Mouse (Mus musculus): Measurements from ENCODE around the gene Rnf183. TPM values are rescaled to one million over a fixed set of nuclear protein-coding genes. Genes with fewer than 3 reads are reported as not detected.

Gene Rnf183
- polyA plus RNA-seq, 1 experiment from 2014 or later: 0.24 TPM

DNA sequence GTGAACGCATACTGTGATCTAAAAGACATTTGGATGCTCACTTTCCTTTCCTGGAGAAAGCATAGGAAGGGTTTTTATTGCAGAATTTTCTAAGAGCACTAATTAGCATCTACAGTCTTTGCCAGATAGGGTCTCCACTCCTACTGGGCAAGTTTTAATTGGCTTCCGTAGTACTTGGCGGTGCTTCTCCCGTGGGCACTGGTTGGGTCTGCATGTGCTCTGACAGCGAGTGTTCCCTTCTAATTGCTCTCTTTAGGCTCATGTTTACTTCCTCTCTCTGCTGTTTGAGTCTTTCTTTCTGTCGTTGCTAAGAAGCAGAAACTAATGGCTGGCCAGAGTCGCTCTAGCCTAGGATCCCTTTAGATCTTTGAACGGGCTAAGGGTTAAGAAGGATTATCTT lies 16.6 kb downstream of the Rnf183 start:
- WGBS: 94% methylated on average over 8 of the region's 8 CpGs
- H3K4me3 ChIP-seq (ENCODE audit: low read length): no peak overlapping the region
- no peaks in the 10 kb centered on the region for H3K9me3 ChIP-seq (ENCODE audit: control insufficient read depth, low read length)
- H3K9ac ChIP-seq (ENCODE audit: low read depth, low read length): no peak overlapping the region
- peaks cover 97% of the 10 kb centered on the region for H3K36me3 ChIP-seq (ENCODE audit: control insufficient read depth, insufficient read depth, low read length)
- no peak for ATAC-seq (ENCODE audit: low FRiP score, low TSS enrichment)
- H3K27me3 ChIP-seq (ENCODE audit: control insufficient read depth, insufficient read depth, low read length): no peaks in the 10 kb centered on the region
- no peak overlapping the region for H3K27ac ChIP-seq (ENCODE audit: low read depth, low read length)
- H3K4me1 ChIP-seq (ENCODE audit: control insufficient read depth, insufficient read depth, low read length): no peaks in the 10 kb centered on the region
- no peak overlapping the region for H3K4me2 ChIP-seq (replicated peaks; ENCODE audit: low read depth, low read length)

GRCm38 (mm10) chr4:62411606-62412005 lies 23.4 kb downstream of the Rnf183 start:
- no peaks in the 10 kb centered on the region for H3K9me3 ChIP-seq (ENCODE audit: control insufficient read depth, low read length)
- no peak overlapping the region for H3K4me3 ChIP-seq (ENCODE audit: low read length)
- H3K4me2 ChIP-seq (replicated peaks; ENCODE audit: low read depth, low read length): no peak overlapping the region
- 0 out of 2 replicates have a peak overlapping the region, but pooled peaks have one; percentile 7 for H3K9ac ChIP-seq (ENCODE audit: low read depth, low read length)
- no peaks in the 10 kb centered on the region for H3K27me3 ChIP-seq (ENCODE audit: control insufficient read depth, insufficient read depth, low read length)
- WGBS: 97% methylated on average over 10 of the region's 10 CpGs
- no peak for ATAC-seq (ENCODE audit: low FRiP score, low TSS enrichment)
- peaks cover 14% of the 10 kb centered on the region for H3K4me1 ChIP-seq (ENCODE audit: control insufficient read depth, insufficient read depth, low read length)
- H3K27ac ChIP-seq (ENCODE audit: low read depth, low read length): no peak overlapping the region
- H3K36me3 ChIP-seq (ENCODE audit: control insufficient read depth, insufficient read depth, low read length): peaks cover 56% of the 10 kb centered on the region

DNA sequence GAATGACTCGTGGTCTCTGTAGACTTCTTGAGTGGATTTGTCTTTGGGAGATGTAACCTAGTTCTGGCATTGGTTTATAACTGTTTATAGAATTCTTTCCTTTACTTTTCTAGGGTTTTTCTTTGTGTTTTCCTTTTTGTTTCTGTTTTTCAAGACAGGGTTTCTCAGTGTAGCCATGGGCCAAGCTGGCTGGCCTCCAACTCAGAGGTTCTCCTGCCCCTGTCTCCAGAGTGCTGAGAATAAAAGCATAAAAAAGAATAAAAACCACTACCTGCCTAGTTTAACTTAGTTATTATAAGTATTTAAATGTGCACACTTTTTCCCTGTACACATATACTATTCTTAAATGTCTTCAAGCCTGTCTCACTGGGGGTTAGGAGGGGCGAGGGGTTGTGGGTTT lies 24.7 kb downstream of the Rnf183 start:
- 94% methylated on average over 2 of the region's 2 CpGs for WGBS
- no peaks in the 10 kb centered on the region for H3K9me3 ChIP-seq (ENCODE audit: control insufficient read depth, low read length)
- peak overlapping the region; percentile 77 for H3K4me2 ChIP-seq (replicated peaks; ENCODE audit: low read depth, low read length)
- H3K27me3 ChIP-seq (ENCODE audit: control insufficient read depth, insufficient read depth, low read length): no peaks in the 10 kb centered on the region
- H3K27ac ChIP-seq (ENCODE audit: low read depth, low read length): no peak overlapping the region
- peak overlapping the region; percentile 91; the same call in 1 of the 2 replicates for H3K9ac ChIP-seq (ENCODE audit: low read depth, low read length)
- H3K36me3 ChIP-seq (ENCODE audit: control insufficient read depth, insufficient read depth, low read length): peaks cover 43% of the 10 kb centered on the region
- ATAC-seq (ENCODE audit: low FRiP score, low TSS enrichment): no peak
- peaks cover 16% of the 10 kb centered on the region for H3K4me1 ChIP-seq (ENCODE audit: control insufficient read depth, insufficient read depth, low read length)
- no peak overlapping the region; the same call in 1 of the 2 replicates for H3K4me3 ChIP-seq (ENCODE audit: low read length)

DNA sequence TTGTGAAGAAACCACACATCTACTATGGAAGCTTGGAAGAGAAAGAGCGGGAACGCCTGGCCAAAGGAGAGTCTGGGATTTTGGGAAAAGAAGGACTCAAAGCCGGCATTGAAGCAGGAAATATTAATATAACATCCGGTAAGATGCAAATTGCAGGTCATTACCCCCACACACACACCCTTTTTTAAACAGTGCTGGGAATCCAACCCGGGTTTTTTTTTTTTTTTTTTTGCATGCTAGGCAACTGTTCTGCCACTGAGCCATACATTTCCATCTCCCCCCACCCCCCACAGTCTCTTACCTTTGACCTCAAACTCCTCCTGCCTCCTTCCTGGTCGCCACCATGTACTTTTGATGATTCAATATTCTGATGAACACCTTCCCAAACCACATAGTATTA lies 25.4 kb downstream of the Rnf183 start:
- Histone ChIP-seq H3K27me3 (ENCODE audit: control insufficient read depth, insufficient read depth, low read length) (no peaks in the 10 kb centered on the region), H3K4me2 (replicated peaks; ENCODE audit: low read depth, low read length) (peak overlapping the region; percentile 77), H3K4me1 (ENCODE audit: control insufficient read depth, insufficient read depth, low read length) (peaks cover 16% of the 10 kb centered on the region), H3K36me3 (ENCODE audit: control insufficient read depth, insufficient read depth, low read length) (peaks cover 38% of the 10 kb centered on the region), H3K4me3 (ENCODE audit: low read length) (peak overlapping the region; percentile 84), H3K9me3 (ENCODE audit: control insufficient read depth, low read length) (no peaks in the 10 kb centered on the region), H3K27ac (ENCODE audit: low read depth, low read length) (peak overlapping the region; percentile 88), H3K9ac (ENCODE audit: low read depth, low read length) (peak overlapping the region; percentile 91)
- ATAC-seq (ENCODE audit: low FRiP score, low TSS enrichment): no peak
- WGBS: 23% methylated on average over 6 of the region's 6 CpGs

DNA sequence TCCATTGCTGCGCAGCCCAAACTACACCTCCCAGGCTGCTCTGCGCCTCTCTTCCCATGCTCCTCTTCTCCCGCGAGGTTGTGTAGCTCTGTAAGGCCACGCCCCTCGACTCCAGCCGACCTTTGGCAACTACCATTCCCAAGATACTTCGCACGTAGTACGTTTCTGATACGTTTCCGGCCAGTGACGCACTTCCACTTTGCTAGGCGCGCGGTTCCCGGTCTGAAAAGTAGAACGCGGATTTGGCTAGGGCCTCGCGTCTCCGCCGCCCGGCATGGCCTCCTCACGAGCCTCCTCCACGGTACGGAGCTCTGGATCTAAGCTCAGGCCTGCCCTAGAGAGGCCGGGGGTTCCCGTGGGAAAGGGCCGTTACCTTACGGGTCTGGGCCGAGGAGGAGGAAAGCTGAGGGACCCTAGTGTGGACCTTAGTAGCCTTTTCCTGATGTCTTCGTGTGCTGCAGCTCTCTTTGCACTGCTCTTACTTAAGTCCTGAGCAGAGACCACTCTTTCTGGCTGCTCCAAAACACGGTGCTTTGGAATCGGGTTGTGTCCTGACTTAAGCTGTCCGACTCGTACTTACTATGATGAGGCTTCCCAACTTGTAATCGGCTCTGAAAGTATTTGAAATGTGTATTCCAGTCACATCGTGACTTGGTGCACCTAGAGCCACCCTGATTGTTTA lies 26.3 kb downstream of the Rnf183 start, which contains the start of the genes Cdc26 and Prpf4:
TSS of gene Cdc26 (minus strand) at position 42 of the 682 bp plus-strand sequence.
TSS of gene Prpf4 (plus strand) at position 197 of the 682 bp plus-strand sequence.
- peak within 1 kb of the TSS; percentile 89 for H3K27ac ChIP-seq (ENCODE audit: low read depth, low read length)
- WGBS: under 1% methylated on average over 39 of the region's 39 CpGs
- H3K9ac ChIP-seq (ENCODE audit: low read depth, low read length): peak within 1 kb of the TSS; percentile 91
- H3K4me1 ChIP-seq (ENCODE audit: control insufficient read depth, insufficient read depth, low read length): peaks cover 16% of the 10 kb centered on the region
- no peaks in the 10 kb centered on the region for H3K9me3 ChIP-seq (ENCODE audit: control insufficient read depth, low read length)
- peak within 1 kb of the TSS; percentile 77 for H3K4me2 ChIP-seq (replicated peaks; ENCODE audit: low read depth, low read length)
- no peaks in the 10 kb centered on the region for H3K27me3 ChIP-seq (ENCODE audit: control insufficient read depth, insufficient read depth, low read length)
- peaks cover 33% of the 10 kb centered on the region for H3K36me3 ChIP-seq (ENCODE audit: control insufficient read depth, insufficient read depth, low read length)
- peak; percentile 99 for ATAC-seq (ENCODE audit: low FRiP score, low TSS enrichment)
- peak within 1 kb of the TSS; percentile 84 for H3K4me3 ChIP-seq (ENCODE audit: low read length)

- under 1% methylated on average over 35 of the region's 35 CpGs for WGBS
- no peaks in the 10 kb centered on the region for H3K27me3 ChIP-seq (ENCODE audit: control insufficient read depth, insufficient read depth, low read length)
- peak overlapping the region; percentile 91 for H3K9ac ChIP-seq (ENCODE audit: low read depth, low read length)
- no peaks in the 10 kb centered on the region for H3K9me3 ChIP-seq (ENCODE audit: control insufficient read depth, low read length)
- peak overlapping the region; percentile 89 for H3K27ac ChIP-seq (ENCODE audit: low read depth, low read length)
- peaks cover 26% of the 10 kb centered on the region for H3K36me3 ChIP-seq (ENCODE audit: control insufficient read depth, insufficient read depth, low read length)
- ATAC-seq (ENCODE audit: low FRiP score, low TSS enrichment): peak; percentile 70
- H3K4me2 ChIP-seq (replicated peaks; ENCODE audit: low read depth, low read length): peak overlapping the region; percentile 43
- H3K4me3 ChIP-seq (ENCODE audit: low read length): peak overlapping the region; percentile 84
- peaks cover 16% of the 10 kb centered on the region for H3K4me1 ChIP-seq (ENCODE audit: control insufficient read depth, insufficient read depth, low read length)
Observed at GRCm38 (mm10) chr4:62407730-62408582, 27.1 kb downstream of the Rnf183 start.

GRCm38 (mm10) chr4:62406133-62406532 lies 28.9 kb downstream of the Rnf183 start:
- 83% methylated on average over 4 of the region's 4 CpGs for WGBS
- peaks cover 16% of the 10 kb centered on the region for H3K4me1 ChIP-seq (ENCODE audit: control insufficient read depth, insufficient read depth, low read length)
- no peaks in the 10 kb centered on the region for H3K27me3 ChIP-seq (ENCODE audit: control insufficient read depth, insufficient read depth, low read length)
- no peak overlapping the region for H3K4me3 ChIP-seq (ENCODE audit: low read length)
- H3K9ac ChIP-seq (ENCODE audit: low read depth, low read length): no peak overlapping the region
- no peaks in the 10 kb centered on the region for H3K9me3 ChIP-seq (ENCODE audit: control insufficient read depth, low read length)
- H3K36me3 ChIP-seq (ENCODE audit: control insufficient read depth, insufficient read depth, low read length): peaks cover 26% of the 10 kb centered on the region
- H3K27ac ChIP-seq (ENCODE audit: low read depth, low read length): no peak overlapping the region
- H3K4me2 ChIP-seq (replicated peaks; ENCODE audit: low read depth, low read length): no peak overlapping the region
- no peak for ATAC-seq (ENCODE audit: low FRiP score, low TSS enrichment)

DNA sequence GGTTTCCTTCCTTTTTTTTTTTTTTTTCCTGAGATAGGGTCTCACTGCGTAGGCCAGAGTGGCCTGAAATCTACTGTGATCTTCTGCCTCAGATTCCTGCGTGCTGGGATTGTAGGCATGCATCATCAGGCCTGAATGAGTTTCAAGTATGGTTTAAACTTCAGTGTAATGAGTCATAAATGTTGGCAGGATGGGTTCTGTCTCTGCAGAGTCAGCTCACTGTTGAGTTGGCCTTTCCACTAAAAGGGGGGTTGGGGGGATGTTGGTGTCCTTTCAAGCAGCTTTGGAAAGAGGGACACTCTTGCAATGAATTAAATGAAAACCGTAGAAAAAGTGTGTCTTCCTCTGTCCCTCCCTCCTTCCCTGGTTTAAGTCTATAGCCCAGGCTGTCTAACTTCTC lies 36.1 kb downstream of the Rnf183 start:
- Histone ChIP-seq H3K4me1 (ENCODE audit: control insufficient read depth, insufficient read depth, low read length) (no peaks in the 10 kb centered on the region), H3K9me3 (ENCODE audit: control insufficient read depth, low read length) (no peaks in the 10 kb centered on the region), H3K4me2 (replicated peaks; ENCODE audit: low read depth, low read length) (no peak overlapping the region), H3K36me3 (ENCODE audit: control insufficient read depth, insufficient read depth, low read length) (peaks cover 79% of the 10 kb centered on the region), H3K27me3 (ENCODE audit: control insufficient read depth, insufficient read depth, low read length) (no peaks in the 10 kb centered on the region), H3K4me3 (ENCODE audit: low read length) (no peak overlapping the region), H3K9ac (ENCODE audit: low read depth, low read length) (no peak overlapping the region), H3K27ac (ENCODE audit: low read depth, low read length) (no peak overlapping the region)
- no peak for ATAC-seq (ENCODE audit: low FRiP score, low TSS enrichment)
- 83% methylated on average over 3 of the region's 3 CpGs for WGBS
